Mouse (Mus musculus): ENCODE measurements around the gene Gars. TPM values are rescaled to one million over a fixed set of nuclear protein-coding genes. Genes with fewer than 3 reads are reported as not detected.
A peak's percentile ranks its signal among the peaks of the same experiment; 100 is the strongest.

Gars gene
- 57.4 and 75.3 TPM in 2 replicates for polyA plus RNA-seq (2012; ENCODE audit: insufficient read depth, low replicate concordance)

DNA sequence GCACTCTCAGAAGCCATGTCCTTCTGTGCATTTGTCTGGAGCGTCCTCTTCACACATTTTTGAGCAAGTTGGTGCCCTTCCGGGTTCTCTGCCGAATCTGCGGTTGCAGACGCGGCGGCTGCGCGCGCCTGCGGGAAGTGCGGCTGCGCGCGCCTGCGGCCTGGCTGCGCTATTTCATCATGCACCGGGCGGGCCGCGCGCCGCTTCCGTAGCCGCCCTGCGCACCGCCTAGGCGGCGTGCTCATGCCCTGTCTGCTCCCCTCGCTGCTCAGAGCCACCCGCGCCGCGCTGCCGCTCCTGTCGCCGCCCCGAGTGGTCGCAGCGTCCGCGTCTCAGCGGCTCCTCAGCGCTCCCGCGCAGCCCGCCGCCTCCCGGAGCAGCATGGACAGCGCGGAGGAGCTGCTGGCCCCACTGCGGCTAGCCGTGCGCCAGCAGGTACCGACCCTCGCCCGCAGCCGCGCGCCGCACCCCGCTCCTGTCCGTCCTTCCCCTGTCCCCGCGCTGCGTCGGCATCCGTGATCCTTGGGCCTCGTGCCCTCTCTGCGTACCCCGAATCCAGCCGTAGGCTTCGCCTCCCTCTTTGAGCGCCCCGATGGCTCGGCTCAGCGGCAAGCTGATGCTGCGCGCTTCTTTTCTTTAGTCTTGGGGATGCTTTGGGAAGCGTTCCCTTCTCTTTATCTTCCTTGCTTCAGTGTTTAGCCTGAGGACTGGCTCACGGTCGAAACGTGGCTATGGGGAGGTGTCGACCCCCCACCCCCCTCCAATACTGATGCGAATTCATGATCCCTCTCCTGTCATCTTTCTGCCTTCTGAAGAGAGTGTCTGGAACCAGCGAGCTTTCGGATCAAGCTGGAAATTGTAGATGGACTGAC is at the start of gene Gars:
TSS of gene Gars (plus strand) at position 209 of the 872 bp plus-strand sequence.
- Histone ChIP-seq H3K4me1 (peaks cover 44% of the 10 kb centered on the region), H3K4me3 (replicated peaks) (peak within 1 kb of the TSS; percentile 100), H3K36me3 (replicated peaks; ENCODE audit: low read length) (peaks cover 5% of the 10 kb centered on the region), H3K27me3 (replicated peaks) (peaks cover 7% of the 10 kb centered on the region), H3K9me3 (peaks cover 12% of the 10 kb centered on the region)
- TF ChIP-seq FLI1 (IDR thresholded peaks at IDR 0.05; ENCODE audit: low read length) (no peak), GATA1 (IDR thresholded peaks at IDR 0.05; ENCODE audit: borderline replicate concordance, low read length) (no peak)

DNA sequence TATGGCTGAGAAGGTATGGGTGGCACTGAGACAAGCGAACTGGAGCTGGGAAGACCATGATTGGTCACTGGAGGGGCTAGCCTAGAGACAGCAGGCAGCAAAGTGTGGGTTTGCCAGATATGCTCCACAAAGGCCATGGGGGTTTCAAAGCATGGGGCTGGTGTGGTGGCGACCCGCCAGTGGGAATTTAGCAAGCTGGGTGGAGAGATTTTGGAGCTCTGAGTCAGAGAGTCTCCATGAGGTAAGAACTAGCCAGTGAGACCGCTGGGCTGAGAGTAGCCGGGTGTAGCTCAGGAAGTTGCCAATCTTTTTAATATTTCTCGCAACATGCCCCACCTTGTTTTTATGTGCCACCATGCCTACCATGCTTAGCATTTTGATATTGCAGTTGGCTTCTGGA is 49.7 kb upstream of the Gars start:
- H3K4me3 ChIP-seq (replicated peaks): no peak overlapping the region
- TF ChIP-seq FLI1 (IDR thresholded peaks at IDR 0.05; ENCODE audit: low read length): no peak
- TF ChIP-seq GATA1 (IDR thresholded peaks at IDR 0.05; ENCODE audit: borderline replicate concordance, low read length): no peak
- H3K4me1 ChIP-seq: peaks cover 35% of the 10 kb centered on the region
- peaks cover 48% of the 10 kb centered on the region for H3K27me3 ChIP-seq (replicated peaks)
- H3K36me3 ChIP-seq (replicated peaks; ENCODE audit: low read length): peaks cover 6% of the 10 kb centered on the region
- H3K9me3 ChIP-seq: no peaks in the 10 kb centered on the region

DNA sequence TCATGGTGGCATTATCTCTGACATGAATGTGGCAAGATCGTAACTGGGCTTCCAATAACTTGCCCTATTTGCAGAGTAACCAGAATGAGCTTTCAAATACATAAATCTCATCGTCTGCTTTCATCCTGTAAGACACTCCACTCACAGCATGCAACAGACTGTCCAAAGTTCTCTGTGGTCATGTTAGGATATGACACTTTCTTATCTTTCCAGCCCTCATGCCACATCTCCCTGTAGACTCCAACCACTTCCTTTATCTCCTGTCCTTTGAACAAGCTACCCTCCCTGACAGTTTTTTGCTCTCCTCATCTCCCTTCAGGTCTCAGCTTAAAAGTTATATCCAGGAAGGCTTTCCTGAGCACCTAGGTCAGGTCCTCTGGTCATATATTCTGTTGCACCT is 46.6 kb upstream of the Gars start:
- H3K36me3 ChIP-seq (replicated peaks; ENCODE audit: low read length): no peaks in the 10 kb centered on the region
- no peaks in the 10 kb centered on the region for H3K9me3 ChIP-seq
- H3K4me1 ChIP-seq: peaks cover 33% of the 10 kb centered on the region
- TF ChIP-seq GATA1 (IDR thresholded peaks at IDR 0.05; ENCODE audit: borderline replicate concordance, low read length): peak; percentile 89; the same call in 1 of the 3 replicates
- TF ChIP-seq FLI1 (IDR thresholded peaks at IDR 0.05; ENCODE audit: low read length): no peak
- no peak overlapping the region for H3K4me3 ChIP-seq (replicated peaks)
- peaks cover 29% of the 10 kb centered on the region for H3K27me3 ChIP-seq (replicated peaks)

DNA sequence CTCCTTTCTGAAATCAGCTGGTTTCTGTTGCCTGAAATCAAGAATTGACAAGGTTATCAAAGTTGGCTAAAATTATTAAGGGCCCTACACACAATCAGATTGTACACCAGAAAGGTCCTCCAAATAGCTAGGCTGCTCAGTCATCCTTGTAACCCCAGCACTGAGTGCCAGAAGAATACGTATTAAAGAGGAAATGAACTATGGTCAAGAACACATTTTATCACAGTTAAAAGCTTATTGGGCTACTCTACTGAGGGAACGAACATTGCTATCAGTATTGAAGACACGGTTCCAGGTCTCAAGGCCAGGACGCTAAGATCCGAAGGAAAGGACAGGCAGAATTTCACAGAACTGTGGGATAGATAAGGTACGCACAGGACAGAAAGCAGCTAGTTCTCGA is 45.7 kb upstream of the Gars start:
- TF ChIP-seq GATA1 (IDR thresholded peaks at IDR 0.05; ENCODE audit: borderline replicate concordance, low read length) (no peak), FLI1 (IDR thresholded peaks at IDR 0.05; ENCODE audit: low read length) (no peak)

DNA sequence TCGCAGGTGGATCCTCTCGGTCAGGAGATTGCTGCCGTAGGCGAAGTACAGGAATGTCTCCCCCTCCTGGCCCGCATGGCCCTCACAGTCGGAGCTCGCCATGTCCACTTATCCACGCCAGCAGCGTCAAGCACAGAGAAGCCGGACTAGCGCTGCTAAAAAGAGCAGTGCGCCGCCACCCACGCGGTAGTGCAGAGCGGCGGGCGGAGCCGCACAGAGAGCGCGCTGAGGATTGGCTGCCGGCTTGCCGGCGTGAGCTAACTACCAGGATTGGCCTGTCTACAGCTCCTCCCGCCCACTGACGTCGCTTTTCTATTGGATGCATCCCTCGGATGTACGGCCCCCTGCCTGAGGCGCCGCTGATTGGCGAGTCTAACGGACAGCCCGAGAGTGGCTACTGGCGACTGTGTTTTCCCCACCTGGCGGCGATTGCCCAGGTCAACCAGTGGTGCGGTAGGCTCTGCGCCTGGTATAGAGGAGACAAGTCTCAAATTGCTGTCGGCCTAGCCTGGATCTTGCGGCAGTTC is 45.0 kb upstream of the Gars start, which contains the start of gene Ggct:
TSS of gene Ggct (minus strand) at position 217 of the 527 bp plus-strand sequence.
- TF ChIP-seq GATA1 (IDR thresholded peaks at IDR 0.05; ENCODE audit: borderline replicate concordance, low read length): no peak
- TF ChIP-seq FLI1 (IDR thresholded peaks at IDR 0.05; ENCODE audit: low read length): no peak
- Histone ChIP-seq H3K27me3 (replicated peaks) (peaks cover 34% of the 10 kb centered on the region), H3K9me3 (no peaks in the 10 kb centered on the region), H3K36me3 (replicated peaks; ENCODE audit: low read length) (no peaks in the 10 kb centered on the region), H3K4me1 (peaks cover 33% of the 10 kb centered on the region), H3K4me3 (replicated peaks) (peak within 1 kb of the TSS; percentile 93)

More for the DNA sequence above, 45.7 kb upstream of the Gars start:
- H3K4me3 ChIP-seq (replicated peaks): peak overlapping the region; percentile 93
- peaks cover 30% of the 10 kb centered on the region for H3K27me3 ChIP-seq (replicated peaks)
- H3K36me3 ChIP-seq (replicated peaks; ENCODE audit: low read length): no peaks in the 10 kb centered on the region
- H3K4me1 ChIP-seq: peaks cover 33% of the 10 kb centered on the region
- no peaks in the 10 kb centered on the region for H3K9me3 ChIP-seq

DNA sequence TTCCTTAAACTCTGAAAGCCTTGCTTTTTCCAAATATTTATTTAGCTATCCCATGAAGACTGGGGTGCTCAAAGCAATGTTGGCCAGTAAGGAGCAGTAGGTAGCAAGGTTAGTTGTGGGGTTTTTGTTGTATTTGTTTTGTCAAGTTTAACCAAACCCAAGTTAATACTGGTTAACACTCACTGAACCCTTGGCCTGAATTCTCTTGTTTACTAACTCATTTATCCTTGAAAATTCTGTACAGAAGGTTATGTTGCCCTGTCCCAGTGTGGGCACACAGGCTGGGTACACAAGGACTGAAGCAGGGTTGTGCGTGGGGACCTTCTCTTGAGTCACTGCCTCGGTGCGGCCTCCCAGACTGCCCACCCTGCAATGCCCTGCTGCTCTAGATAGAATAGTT is 41.4 kb upstream of the Gars start:
- H3K9me3 ChIP-seq: no peaks in the 10 kb centered on the region
- H3K4me1 ChIP-seq: peaks cover 24% of the 10 kb centered on the region
- H3K4me3 ChIP-seq (replicated peaks): no peak overlapping the region
- H3K36me3 ChIP-seq (replicated peaks; ENCODE audit: low read length): no peaks in the 10 kb centered on the region
- TF ChIP-seq GATA1 (IDR thresholded peaks at IDR 0.05; ENCODE audit: borderline replicate concordance, low read length): no peak
- H3K27me3 ChIP-seq (replicated peaks): peaks cover 31% of the 10 kb centered on the region

DNA sequence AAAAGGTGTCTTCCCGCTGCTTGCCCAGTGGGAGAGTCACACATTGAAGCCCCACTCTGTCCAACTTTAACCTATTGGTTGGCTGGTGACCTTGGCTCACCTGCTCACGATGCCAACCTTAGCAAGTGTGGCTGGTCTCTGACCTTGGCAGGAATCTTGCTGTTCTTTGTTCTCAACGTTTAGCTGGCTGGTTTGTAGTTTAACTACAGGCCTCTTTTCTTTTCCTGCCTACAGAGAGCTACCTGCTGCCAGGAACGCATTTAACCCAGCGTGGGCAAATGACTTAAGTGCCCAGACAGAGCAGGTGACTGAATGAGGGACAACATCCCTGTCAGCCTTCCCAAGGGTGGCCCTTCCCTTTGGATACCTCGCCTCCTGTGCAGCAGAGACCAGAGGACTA is 40.1 kb upstream of the Gars start:
- Histone ChIP-seq H3K9me3 (no peaks in the 10 kb centered on the region), H3K4me1 (peaks cover 10% of the 10 kb centered on the region), H3K36me3 (replicated peaks; ENCODE audit: low read length) (no peaks in the 10 kb centered on the region)

DNA sequence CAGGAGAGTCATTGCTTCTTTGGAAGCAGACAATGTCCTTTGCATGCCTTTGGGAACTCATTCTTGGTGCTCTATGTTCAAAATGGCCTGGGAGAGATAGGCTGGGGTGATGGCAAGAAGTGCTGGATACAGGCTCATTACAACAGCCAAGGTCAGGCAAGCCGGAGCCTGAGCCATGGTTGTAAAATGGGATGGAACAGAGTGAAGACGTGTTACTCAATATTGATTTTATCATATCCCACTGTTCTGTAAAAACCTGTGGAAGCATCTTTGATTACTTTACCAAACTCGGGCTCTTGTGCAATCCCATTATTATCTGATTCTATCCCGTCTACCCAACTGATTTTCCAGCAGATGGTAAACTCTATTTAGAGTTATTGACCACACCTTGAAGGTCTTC is 36.5 kb upstream of the Gars start:
- peaks cover 43% of the 10 kb centered on the region for H3K27me3 ChIP-seq (replicated peaks)
- H3K36me3 ChIP-seq (replicated peaks; ENCODE audit: low read length): no peaks in the 10 kb centered on the region
- H3K4me3 ChIP-seq (replicated peaks): no peak overlapping the region
- TF ChIP-seq GATA1 (IDR thresholded peaks at IDR 0.05; ENCODE audit: borderline replicate concordance, low read length) (no peak), FLI1 (IDR thresholded peaks at IDR 0.05; ENCODE audit: low read length) (no peak)
- peaks cover 11% of the 10 kb centered on the region for H3K4me1 ChIP-seq
- H3K9me3 ChIP-seq: no peaks in the 10 kb centered on the region

More for the DNA sequence above, 40.1 kb upstream of the Gars start:
- TF ChIP-seq FLI1 (IDR thresholded peaks at IDR 0.05; ENCODE audit: low read length) (no peak), GATA1 (IDR thresholded peaks at IDR 0.05; ENCODE audit: borderline replicate concordance, low read length) (no peak)
- no peak overlapping the region for H3K4me3 ChIP-seq (replicated peaks)
- H3K27me3 ChIP-seq (replicated peaks): peaks cover 41% of the 10 kb centered on the region

DNA sequence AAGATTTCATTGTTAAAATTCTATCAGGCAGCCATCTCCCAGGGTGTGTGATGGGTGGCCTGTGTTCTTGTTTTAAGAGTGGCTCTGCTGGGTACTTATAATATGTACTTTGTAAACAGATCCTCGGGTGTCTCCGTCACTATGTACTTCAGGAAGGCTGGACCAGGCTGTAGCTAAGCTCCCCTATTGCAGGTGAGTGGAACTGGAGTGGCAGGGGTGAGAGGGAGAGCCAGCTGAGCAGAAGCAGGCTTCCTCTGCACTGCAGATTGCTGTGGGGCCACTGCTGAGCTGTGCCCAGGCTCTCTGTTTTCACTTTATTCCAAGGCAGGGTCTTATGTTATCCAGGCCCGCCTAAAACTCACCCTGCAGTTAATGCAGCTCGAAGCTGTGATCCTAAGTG is 35.4 kb upstream of the Gars start:
- Histone ChIP-seq H3K36me3 (replicated peaks; ENCODE audit: low read length) (no peaks in the 10 kb centered on the region), H3K27me3 (replicated peaks) (peaks cover 45% of the 10 kb centered on the region), H3K4me3 (replicated peaks) (no peak overlapping the region), H3K9me3 (no peaks in the 10 kb centered on the region), H3K4me1 (peaks cover 14% of the 10 kb centered on the region)
- TF ChIP-seq FLI1 (IDR thresholded peaks at IDR 0.05; ENCODE audit: low read length) (no peak), GATA1 (IDR thresholded peaks at IDR 0.05; ENCODE audit: borderline replicate concordance, low read length) (no peak)

DNA sequence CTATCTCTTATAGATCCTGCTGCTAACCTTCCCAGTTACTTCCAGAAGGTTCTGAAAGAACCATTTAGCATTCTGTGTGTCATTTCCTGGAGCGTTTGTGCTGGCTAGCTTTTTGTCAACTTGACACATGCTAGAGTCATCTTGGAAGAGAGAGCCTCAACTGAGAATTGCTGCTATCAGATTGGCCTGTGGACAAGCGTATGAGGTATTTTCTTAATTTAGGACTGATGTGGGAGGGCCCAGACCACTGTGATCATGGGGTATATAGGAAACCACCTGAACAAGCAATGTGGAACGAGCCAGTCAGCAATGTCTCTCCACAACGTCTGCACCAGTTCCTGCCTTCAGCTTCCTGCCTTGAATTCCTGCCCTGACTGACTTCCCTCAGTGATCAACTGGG is 34.2 kb upstream of the Gars start:
- Histone ChIP-seq H3K4me1 (peaks cover 25% of the 10 kb centered on the region), H3K36me3 (replicated peaks; ENCODE audit: low read length) (no peaks in the 10 kb centered on the region), H3K4me3 (replicated peaks) (no peak overlapping the region), H3K9me3 (peaks cover 10% of the 10 kb centered on the region), H3K27me3 (replicated peaks) (peaks cover 46% of the 10 kb centered on the region)
- TF ChIP-seq GATA1 (IDR thresholded peaks at IDR 0.05; ENCODE audit: borderline replicate concordance, low read length) (no peak), FLI1 (IDR thresholded peaks at IDR 0.05; ENCODE audit: low read length) (no peak)

Data from megakaryocyte, embryonic 14.5 days (primary cell).